Mouse (Mus musculus) bone marrow, adult 2 months (tissue): ENCODE results near the gene Met. TPM values are rescaled to one million over a fixed set of nuclear protein-coding genes. Genes with fewer than 3 reads are reported as not detected.

Source experiments
- H3K27ac ChIP-seq: fragments of 200-500 bp; 2 replicates; pipeline ENCODE4 v1.5.1; 2012; ENCODE audit warnings: low read depth, mild to moderate bottlenecking, control low read depth, inconsistent platforms, low read length; ENCODE audit not compliant: control insufficient read depth, poor library complexity, insufficient read depth
- H3K4me1 ChIP-seq: fragments of 200-500 bp; 2 replicates; pipeline ENCODE4 v1.6.1; 2011; ENCODE audit warnings: low read length; ENCODE audit not compliant: control insufficient read depth, insufficient read depth
- H3K4me3 ChIP-seq: fragments of 200-500 bp; replicated peaks from 2 replicates; pipeline ENCODE3; 2011; ENCODE audit warnings: mild to moderate bottlenecking, low read depth, low read length, control low read depth; ENCODE audit not compliant: control insufficient read depth
- CTCF ChIP-seq: fragments of 200-500 bp; IDR thresholded peaks from 2 replicates; pipeline ENCODE4 v1.5.1; 2011; ENCODE audit warnings: low read length, control low read depth; ENCODE audit not compliant: control insufficient read depth, insufficient read depth
- POLR2A ChIP-seq: fragments of 200-500 bp; IDR thresholded peaks from 2 replicates; pipeline ENCODE4 v1.6.1; 2011; ENCODE audit warnings: low read depth, mild to moderate bottlenecking, control low read depth, low read length, borderline replicate concordance; ENCODE audit not compliant: control insufficient read depth
- WGBS: fragments of 180-500 bp; shearing (Covaris S2); methylation state at CpG from one replicate; pipeline ENCODE4 v1.1.7; 2018; 5-methylcytosine and 5-hydroxymethylcytosine counted together
- polyA plus RNA-seq: library from polyadenylated mRNA; stranded (reverse); fragments of >200 nt; gene quantifications from 2 replicates; pipeline ENCODE4 v1.2.4, GENCODE M21; 2011; ENCODE audit warnings: low replicate concordance; ENCODE audit not compliant: missing spikeins, insufficient read depth, insufficient read length

Gene Met
- polyA plus RNA-seq, 1 experiment: 5.3 TPM

- Histone ChIP-seq H3K4me3 (no peak overlapping the region), H3K27ac (no peak overlapping the region), H3K4me1 (no peaks in the 10 kb centered on the region)
- TF ChIP-seq CTCF (no peak), POLR2A (no peak)
- 37% methylated on average over 7 of the region's 7 CpGs for WGBS
Measured at GRCm38 (mm10) chr6:17515775-17516460, 52.3 kb downstream of the Met start.

- 80% methylated on average over 8 of the region's 8 CpGs for WGBS
- TF ChIP-seq CTCF (no peak), POLR2A (no peak)
- no peaks in the 10 kb centered on the region for H3K4me1 ChIP-seq
- no peak overlapping the region for H3K27ac ChIP-seq
- H3K4me3 ChIP-seq: no peak overlapping the region
Measured at GRCm38 (mm10) chr6:17521901-17522717, 58.5 kb downstream of the Met start.

- H3K4me1 ChIP-seq: no peaks in the 10 kb centered on the region
- no peak overlapping the region for H3K27ac ChIP-seq
- 72% methylated on average over 4 of the region's 4 CpGs for WGBS
- H3K4me3 ChIP-seq: no peak overlapping the region
- TF ChIP-seq POLR2A: no peak
- no peak for TF ChIP-seq CTCF
Measured at GRCm38 (mm10) chr6:17522917-17523316, 59.3 kb downstream of the Met start.

- Histone ChIP-seq H3K4me3 (no peak overlapping the region), H3K27ac (no peak overlapping the region), H3K4me1 (no peaks in the 10 kb centered on the region)
- TF ChIP-seq POLR2A (no peak), CTCF (no peak)
- 53% methylated on average over 6 of the region's 6 CpGs for WGBS
Measured at GRCm38 (mm10) chr6:17529490-17530269, 66.1 kb downstream of the Met start.

DNA sequence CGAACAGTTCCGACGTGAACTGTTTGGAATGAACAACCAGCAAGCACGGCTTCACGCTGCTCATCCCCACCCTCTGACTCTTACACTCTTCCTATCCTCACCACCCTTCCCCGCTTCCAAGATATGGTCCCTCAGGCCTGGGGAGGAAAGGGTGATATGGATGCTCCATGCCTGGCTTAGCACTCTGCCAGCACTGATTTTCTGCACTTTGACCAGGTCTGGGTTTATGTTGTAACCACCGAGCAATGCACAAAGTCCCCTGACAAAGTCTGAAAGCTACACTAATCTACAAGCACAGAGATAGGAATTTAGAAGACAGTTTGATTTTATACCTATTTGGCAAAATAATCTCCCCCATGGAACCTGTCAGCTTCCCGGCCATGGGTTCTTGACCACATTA is 78.0 kb downstream of the Met start:
- Histone ChIP-seq H3K27ac (no peak overlapping the region), H3K4me3 (no peak overlapping the region), H3K4me1 (no peaks in the 10 kb centered on the region)
- TF ChIP-seq POLR2A (no peak), CTCF (no peak)
- 89% methylated on average over 8 of the region's 8 CpGs for WGBS

DNA sequence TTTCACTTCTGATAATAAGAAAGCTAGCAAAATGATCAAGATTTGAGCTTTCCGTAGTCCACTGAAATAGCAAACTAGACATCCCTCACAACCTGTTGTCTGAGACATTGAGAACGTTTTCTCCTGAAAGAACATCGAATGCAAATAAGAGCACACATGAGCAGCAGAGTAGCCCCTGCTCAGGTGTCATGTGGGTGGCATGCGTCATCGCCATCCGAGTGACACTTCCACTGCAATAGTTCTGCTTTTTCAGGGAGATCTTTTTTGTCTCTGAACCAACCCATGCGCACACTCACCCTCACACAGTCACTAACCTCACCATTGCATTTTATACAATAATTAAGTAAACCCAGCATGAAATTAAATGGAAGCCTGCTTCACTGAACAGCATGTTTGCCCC is 78.8 kb downstream of the Met start:
- TF ChIP-seq POLR2A (no peak), CTCF (no peak)
- Histone ChIP-seq H3K27ac (no peak overlapping the region), H3K4me3 (no peak overlapping the region), H3K4me1 (no peaks in the 10 kb centered on the region)
- WGBS: 77% methylated on average over 7 of the region's 7 CpGs

DNA sequence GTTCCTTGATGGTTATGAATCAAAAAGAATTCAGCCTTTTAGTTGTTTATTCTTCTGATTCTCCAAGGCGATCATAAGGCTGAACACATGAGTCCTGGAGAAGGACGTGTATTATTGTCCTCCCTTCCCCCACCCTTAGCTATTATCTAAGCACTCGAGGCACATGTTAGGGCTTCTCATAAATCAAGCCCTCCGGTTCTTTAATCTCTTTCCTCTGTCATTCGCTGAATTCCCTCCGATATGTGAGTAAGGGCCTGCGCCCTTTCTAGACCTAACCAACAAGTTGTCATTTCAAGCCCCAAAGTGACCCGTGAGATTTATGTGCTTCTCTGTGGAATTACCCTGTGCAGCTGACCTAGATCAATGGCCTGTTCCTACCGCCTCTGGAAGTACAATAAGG is 81.9 kb downstream of the Met start:
- Histone ChIP-seq H3K4me1 (no peaks in the 10 kb centered on the region), H3K4me3 (no peak overlapping the region), H3K27ac (no peak overlapping the region)
- TF ChIP-seq POLR2A (no peak), CTCF (no peak)
- WGBS: 76% methylated on average over 9 of the region's 9 CpGs

- no peaks in the 10 kb centered on the region for H3K4me1 ChIP-seq
- no peak overlapping the region for H3K4me3 ChIP-seq
- TF ChIP-seq CTCF (no peak), POLR2A (no peak)
- H3K27ac ChIP-seq: no peak overlapping the region
- WGBS: 82% methylated on average over 9 of the region's 9 CpGs
Measured at GRCm38 (mm10) chr6:17546341-17546740, 82.7 kb downstream of the Met start.
